Mouse (Mus musculus): ENCODE data around the gene Nova2. TPM values are rescaled to one million over a fixed set of nuclear protein-coding genes. Genes with fewer than 3 reads are reported as not detected.

Nova2 gene
- polyA plus RNA-seq, 1 experiment = not detected

DNA sequence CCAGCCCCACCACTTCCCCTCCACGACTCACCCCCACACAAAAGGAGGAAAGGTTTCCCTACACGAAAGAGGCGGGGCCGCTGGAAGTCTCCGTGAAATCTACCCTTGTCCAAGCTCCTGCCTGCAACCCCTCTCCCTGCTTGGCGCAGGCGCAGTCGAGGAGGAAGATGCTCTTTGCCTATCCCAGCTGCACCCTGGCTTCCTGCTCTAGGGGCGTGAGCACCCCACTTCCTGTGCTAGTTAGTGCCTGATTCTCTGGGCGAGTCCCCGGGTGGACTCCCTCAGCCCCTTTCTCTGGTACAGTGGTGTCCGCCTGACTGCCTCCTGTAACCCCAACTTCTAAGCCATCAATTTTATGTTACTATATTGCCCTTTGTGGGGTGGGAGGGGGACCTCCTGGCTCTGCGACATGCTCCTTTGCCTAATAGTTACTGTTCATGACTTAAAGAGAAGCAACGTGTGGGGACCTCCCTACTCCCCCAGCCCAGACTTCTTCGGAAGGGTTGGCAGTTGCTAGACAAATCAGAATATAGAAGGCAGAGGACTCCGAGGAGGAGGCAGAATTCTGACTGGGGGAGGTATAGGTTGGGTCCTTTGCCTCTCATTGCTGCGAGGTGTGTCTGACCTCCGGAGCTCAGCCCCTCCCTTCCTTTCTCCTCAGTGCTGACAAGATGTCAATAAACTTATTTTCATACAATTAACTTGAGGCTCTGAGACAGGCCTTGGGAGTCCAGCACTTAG, 75.5 kb downstream of the Nova2 start:
- Histone ChIP-seq H3K27me3 (ENCODE audit: control insufficient read depth) (no peaks in the 10 kb centered on the region), H3K4me1 (ENCODE audit: control insufficient read depth) (peaks cover 58% of the 10 kb centered on the region), H3K9me3 (ENCODE audit: control insufficient read depth, low read length) (peaks cover 4% of the 10 kb centered on the region), H3K36me3 (ENCODE audit: control insufficient read depth) (peaks cover 16% of the 10 kb centered on the region), H3K4me3 (replicated peaks) (peak overlapping the region; percentile 59)
- TF ChIP-seq TAL1 (IDR thresholded peaks at IDR 0.05; ENCODE audit: low read length) = no peak
- no peak for TF ChIP-seq GATA1 (IDR thresholded peaks at IDR 0.05; ENCODE audit: low read length)

DNA sequence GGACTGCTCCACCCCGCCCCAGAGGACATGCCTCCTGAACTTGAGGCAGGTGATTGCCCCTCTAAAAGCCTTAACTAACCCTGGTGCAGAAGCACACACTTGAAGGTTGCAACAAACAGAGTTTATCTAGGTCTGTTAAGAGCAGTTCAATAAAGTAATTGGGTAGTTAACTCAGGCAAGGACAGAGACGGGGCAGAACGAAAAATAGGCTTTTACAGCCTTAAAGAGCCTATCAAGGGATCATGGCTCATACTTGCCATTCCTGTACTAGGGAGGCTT, 76.1 kb downstream of the Nova2 start:
- Histone ChIP-seq H3K4me1 (ENCODE audit: control insufficient read depth) (peaks cover 62% of the 10 kb centered on the region), H3K4me3 (replicated peaks) (peak overlapping the region; percentile 59), H3K27me3 (ENCODE audit: control insufficient read depth) (no peaks in the 10 kb centered on the region), H3K9me3 (ENCODE audit: control insufficient read depth, low read length) (peaks cover 4% of the 10 kb centered on the region), H3K36me3 (ENCODE audit: control insufficient read depth) (peaks cover 19% of the 10 kb centered on the region)
- TF ChIP-seq TAL1 (IDR thresholded peaks at IDR 0.05; ENCODE audit: low read length) (no peak), GATA1 (IDR thresholded peaks at IDR 0.05; ENCODE audit: low read length) (no peak)

DNA sequence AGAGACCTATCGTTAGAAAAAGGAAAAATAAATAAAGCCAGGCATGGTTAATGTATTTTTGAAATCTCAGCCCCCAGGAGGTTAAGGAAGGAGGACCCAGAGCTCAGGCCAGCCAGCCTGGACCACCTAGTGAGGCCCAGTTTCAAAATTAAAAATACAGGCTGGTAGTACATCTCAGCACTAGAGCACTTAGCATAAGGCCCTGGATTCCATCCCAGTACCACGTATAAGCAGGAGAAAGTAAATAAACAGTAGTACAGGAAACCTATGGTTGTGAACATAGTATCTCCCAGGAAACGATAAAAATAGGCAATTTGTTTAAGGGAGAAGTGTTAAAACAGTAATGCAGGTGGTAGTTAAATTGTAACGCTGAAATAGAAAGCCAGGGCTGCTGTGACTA, 76.4 kb downstream of the Nova2 start:
- H3K4me1 ChIP-seq (ENCODE audit: control insufficient read depth) = peaks cover 65% of the 10 kb centered on the region
- H3K4me3 ChIP-seq (replicated peaks) = peak overlapping the region; percentile 68
- H3K36me3 ChIP-seq (ENCODE audit: control insufficient read depth) = peaks cover 22% of the 10 kb centered on the region
- TF ChIP-seq GATA1 (IDR thresholded peaks at IDR 0.05; ENCODE audit: low read length) (no peak), TAL1 (IDR thresholded peaks at IDR 0.05; ENCODE audit: low read length) (no peak)
- H3K9me3 ChIP-seq (ENCODE audit: control insufficient read depth, low read length) = peaks cover 4% of the 10 kb centered on the region
- no peaks in the 10 kb centered on the region for H3K27me3 ChIP-seq (ENCODE audit: control insufficient read depth)

DNA sequence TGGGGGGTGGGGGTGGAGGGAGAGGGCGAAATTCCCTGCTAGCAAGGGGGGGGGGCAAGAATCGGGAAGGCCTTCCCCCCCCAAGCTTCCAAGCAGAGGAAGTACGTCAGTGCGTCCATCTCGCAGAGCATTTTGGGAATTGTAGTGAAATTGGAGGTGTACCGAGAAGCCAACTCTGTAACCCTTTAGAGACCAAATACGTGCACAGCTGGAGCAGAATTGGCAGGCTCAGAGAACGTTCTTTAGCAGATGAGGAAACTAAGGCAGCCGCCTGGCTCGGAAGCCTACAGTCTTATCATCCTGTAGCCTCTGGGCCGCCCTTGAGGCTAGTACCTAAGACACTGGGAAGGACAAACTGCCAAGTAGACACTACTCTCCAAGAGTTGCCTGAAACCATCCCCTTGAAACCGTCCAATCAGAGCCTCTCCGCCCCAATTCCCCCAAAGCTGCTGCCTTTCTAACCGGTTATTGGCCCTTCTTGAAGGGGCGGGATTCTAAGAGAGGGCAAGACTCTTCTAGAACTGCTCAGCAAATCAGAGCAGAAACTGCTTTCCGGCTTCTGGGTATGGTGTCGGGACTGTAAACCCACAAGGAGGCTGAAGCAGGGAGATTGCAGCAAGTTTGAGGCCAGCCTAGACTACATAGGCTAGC, 77.3 kb downstream of the Nova2 start:
- TF ChIP-seq TAL1 (IDR thresholded peaks at IDR 0.05; ENCODE audit: low read length) (no peak), GATA1 (IDR thresholded peaks at IDR 0.05; ENCODE audit: low read length) (no peak)
- Histone ChIP-seq H3K9me3 (ENCODE audit: control insufficient read depth, low read length) (peaks cover 4% of the 10 kb centered on the region), H3K27me3 (ENCODE audit: control insufficient read depth) (no peaks in the 10 kb centered on the region), H3K4me1 (ENCODE audit: control insufficient read depth) (peaks cover 69% of the 10 kb centered on the region), H3K36me3 (ENCODE audit: control insufficient read depth) (peaks cover 27% of the 10 kb centered on the region), H3K4me3 (replicated peaks) (peak overlapping the region; percentile 68)

DNA sequence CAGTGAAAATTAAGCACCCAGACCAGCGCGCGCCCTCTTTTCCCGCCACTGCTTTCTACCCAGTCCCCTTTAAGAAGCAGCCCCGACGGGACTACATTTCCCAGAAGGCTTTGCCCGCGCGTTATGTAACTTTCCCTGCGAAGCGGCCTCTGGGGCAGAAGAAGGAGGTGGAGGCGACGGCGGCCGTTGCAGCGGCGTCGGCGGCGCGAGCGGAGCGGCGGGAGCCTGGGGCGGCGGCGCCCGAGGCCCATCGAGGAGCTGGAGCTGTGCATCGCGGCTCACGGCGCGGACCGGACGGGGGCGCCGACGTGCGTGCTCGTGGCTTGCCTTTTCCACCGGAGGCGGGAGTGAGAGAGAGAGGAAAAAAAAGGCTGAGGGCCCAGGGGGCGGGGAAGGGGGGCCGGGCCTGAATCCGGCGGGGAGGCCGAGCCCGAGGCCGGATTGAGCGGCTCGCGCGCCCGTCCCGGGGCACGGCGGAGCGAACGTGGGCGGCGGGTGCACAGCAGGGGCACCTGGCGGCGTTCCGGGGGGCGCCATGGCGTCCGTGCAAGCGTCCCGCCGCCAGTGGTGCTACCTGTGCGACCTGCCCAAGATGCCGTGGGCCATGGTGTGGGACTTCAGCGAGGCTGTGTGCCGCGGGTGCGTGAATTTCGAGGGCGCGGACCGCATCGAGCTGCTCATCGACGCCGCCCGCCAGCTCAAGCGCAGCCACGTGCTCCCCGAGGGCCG, 78.4 kb downstream of the Nova2 start, which contains the start of gene Irf2bp1:
Irf2bp1 (plus strand) TSS at position 143 of the 729 bp plus-strand sequence.
- peaks cover 27% of the 10 kb centered on the region for H3K36me3 ChIP-seq (ENCODE audit: control insufficient read depth)
- H3K4me1 ChIP-seq (ENCODE audit: control insufficient read depth) = peaks cover 69% of the 10 kb centered on the region
- H3K4me3 ChIP-seq (replicated peaks) = peak within 1 kb of the TSS; percentile 84
- peaks cover 4% of the 10 kb centered on the region for H3K9me3 ChIP-seq (ENCODE audit: control insufficient read depth, low read length)
- TF ChIP-seq TAL1 (IDR thresholded peaks at IDR 0.05; ENCODE audit: low read length) (no peak), GATA1 (IDR thresholded peaks at IDR 0.05; ENCODE audit: low read length) (no peak)
- H3K27me3 ChIP-seq (ENCODE audit: control insufficient read depth) = no peaks in the 10 kb centered on the region

DNA sequence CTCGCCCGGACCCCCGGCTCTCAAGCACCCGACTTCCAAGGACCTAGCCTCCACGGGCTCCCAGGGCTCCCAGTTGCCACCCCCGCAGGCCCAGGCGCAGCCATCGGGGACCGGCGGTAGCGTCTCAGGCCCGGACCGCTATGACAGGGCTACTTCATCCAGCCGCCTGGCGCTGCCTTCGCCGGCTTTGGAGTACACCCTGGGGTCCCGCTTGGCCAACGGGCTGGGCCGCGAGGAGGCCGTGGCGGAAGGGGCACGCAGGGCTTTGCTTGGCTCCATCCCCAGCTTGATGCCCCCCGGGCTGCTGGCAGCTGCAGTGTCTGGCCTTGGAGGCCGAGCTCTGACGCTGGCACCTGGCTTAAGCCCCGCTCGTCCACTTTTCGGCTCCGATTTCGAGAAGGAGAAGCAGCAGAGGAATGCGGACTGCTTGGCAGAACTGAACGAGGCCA, 79.0 kb downstream of the Nova2 start:
- H3K4me1 ChIP-seq (ENCODE audit: control insufficient read depth) = peaks cover 69% of the 10 kb centered on the region
- H3K27me3 ChIP-seq (ENCODE audit: control insufficient read depth) = no peaks in the 10 kb centered on the region
- H3K4me3 ChIP-seq (replicated peaks) = peak overlapping the region; percentile 84
- TF ChIP-seq GATA1 (IDR thresholded peaks at IDR 0.05; ENCODE audit: low read length) (no peak), TAL1 (IDR thresholded peaks at IDR 0.05; ENCODE audit: low read length) (no peak)
- peaks cover 4% of the 10 kb centered on the region for H3K9me3 ChIP-seq (ENCODE audit: control insufficient read depth, low read length)
- H3K36me3 ChIP-seq (ENCODE audit: control insufficient read depth) = peaks cover 27% of the 10 kb centered on the region

DNA sequence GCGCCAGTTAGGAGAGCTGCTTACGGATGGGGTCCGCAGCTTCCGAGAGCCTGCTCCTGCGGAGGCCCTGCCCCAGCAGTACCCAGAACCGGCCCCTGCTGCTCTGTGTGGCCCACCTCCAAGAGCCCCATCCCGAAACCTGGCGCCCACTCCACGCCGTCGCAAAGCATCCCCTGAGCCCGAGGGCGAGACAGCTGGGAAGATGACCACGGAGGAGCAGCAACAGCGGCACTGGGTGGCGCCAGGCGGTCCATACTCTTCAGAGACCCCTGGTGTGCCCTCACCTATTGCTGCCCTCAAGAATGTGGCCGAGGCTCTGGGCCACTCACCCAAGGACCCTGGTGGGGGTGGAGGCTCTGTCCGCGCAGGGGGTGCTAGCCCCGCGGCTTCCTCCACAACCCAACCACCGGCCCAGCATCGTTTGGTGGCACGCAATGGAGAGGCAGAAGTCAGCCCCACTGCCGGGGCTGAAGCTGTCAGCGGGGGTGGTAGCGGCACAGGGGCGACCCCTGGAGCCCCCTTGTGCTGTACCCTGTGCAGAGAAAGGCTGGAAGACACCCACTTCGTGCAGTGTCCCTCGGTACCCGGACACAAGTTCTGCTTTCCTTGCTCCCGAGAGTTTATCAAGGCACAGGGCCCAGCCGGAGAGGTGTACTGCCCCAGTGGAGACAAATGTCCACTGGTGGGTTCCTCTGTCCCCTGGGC, 79.9 kb downstream of the Nova2 start:
- H3K36me3 ChIP-seq (ENCODE audit: control insufficient read depth) = peaks cover 27% of the 10 kb centered on the region

DNA sequence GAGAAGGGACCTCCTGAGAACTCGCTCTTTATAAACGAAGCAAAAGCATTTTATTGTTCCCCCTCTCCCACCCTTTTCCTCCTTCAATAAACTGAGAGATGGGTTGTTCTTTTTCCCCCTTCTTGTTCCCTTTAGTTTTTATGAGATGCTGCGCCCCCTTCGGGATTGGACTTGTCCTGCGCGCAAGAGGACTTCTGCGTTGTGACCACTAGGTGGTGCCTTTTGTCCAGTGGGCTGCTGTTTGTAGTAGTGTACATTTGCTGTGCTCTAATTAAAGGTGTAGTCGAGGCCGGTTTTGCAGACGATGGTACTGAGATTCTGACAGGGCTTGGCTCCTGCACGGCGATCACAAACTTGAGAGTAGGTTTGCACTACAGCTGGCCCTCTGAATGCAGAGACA, 80.8 kb downstream of the Nova2 start:
- no peak for TF ChIP-seq GATA1 (IDR thresholded peaks at IDR 0.05; ENCODE audit: low read length)
- no peak for TF ChIP-seq TAL1 (IDR thresholded peaks at IDR 0.05; ENCODE audit: low read length)
- Histone ChIP-seq H3K4me1 (ENCODE audit: control insufficient read depth) (peaks cover 58% of the 10 kb centered on the region), H3K9me3 (ENCODE audit: control insufficient read depth, low read length) (peaks cover 4% of the 10 kb centered on the region), H3K36me3 (ENCODE audit: control insufficient read depth) (peaks cover 27% of the 10 kb centered on the region), H3K4me3 (replicated peaks) (no peak overlapping the region), H3K27me3 (ENCODE audit: control insufficient read depth) (no peaks in the 10 kb centered on the region)

More for the DNA sequence above, 79.9 kb downstream of the Nova2 start:
- peaks cover 4% of the 10 kb centered on the region for H3K9me3 ChIP-seq (ENCODE audit: control insufficient read depth, low read length)
- H3K27me3 ChIP-seq (ENCODE audit: control insufficient read depth) = no peaks in the 10 kb centered on the region
- no peak for TF ChIP-seq TAL1 (IDR thresholded peaks at IDR 0.05; ENCODE audit: low read length)
- TF ChIP-seq GATA1 (IDR thresholded peaks at IDR 0.05; ENCODE audit: low read length) = no peak
- peaks cover 65% of the 10 kb centered on the region for H3K4me1 ChIP-seq (ENCODE audit: control insufficient read depth)
- peak overlapping the region; percentile 84 for H3K4me3 ChIP-seq (replicated peaks)
